Mouse (Mus musculus): Measurements from ENCODE around the gene Cacna1c.

GRCm38 (mm10) chr6:118561745-118562609 lies 634.2 kb downstream of the Cacna1c start, which contains the start of gene Ankrd26:
- TF ChIP-seq ZNF384 (IDR thresholded peaks at IDR 0.05; ENCODE audit: low read depth, low read length) (no peak), CHD2 (IDR thresholded peaks at IDR 0.05; ENCODE audit: low read depth, low read length) (no peak), MAFK (IDR thresholded peaks at IDR 0.05; ENCODE audit: insufficient read depth, low read depth, low read length) (no peak)
